Mouse (Mus musculus) central nervous system, embryonic 14 days (tissue): ENCODE measurements around the gene Olfr657. TPM values are rescaled to one million over a fixed set of nuclear protein-coding genes. Genes with fewer than 3 reads are reported as not detected.

Experiments
- polyA plus RNA-seq: library from polyadenylated mRNA; depleted of rRNA; stranded (reverse); fragments of >200 nt; gene quantifications from 2 replicates; pipeline ENCODE4 v1.2.3, GENCODE M21; 2012; rRNA removed

The Olfr657 gene
- not detected in 2 replicates for polyA plus RNA-seq

GRCm38 (mm10) chr7:104624494-104624893 is at the start of gene Olfr657:
Gene Olfr657 (plus strand): TSS chr7:104624794.

DNA sequence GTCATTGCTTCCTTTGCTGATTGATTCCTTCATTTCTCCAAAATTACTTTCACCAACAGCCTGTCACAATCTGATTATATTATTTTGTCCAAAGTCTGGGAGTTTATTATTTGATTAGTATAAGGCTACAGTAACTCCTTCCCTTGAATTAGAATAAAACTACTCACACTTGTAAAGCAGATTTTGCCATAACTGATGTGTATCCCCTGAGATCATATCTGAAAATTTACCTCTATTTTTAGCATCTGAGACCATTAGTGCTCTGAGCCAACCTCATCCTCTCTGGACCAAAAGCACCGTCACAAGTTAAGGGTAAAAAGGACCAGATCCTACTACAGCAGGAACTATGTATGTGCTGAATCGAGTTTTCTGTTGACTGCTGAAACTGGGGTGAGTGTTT is 47.6 kb upstream of the Olfr657 start, which contains the start of gene Olfr653:
Gene Olfr653, plus strand, starts transcription at position 301 of the 400 bp plus-strand sequence.

DNA sequence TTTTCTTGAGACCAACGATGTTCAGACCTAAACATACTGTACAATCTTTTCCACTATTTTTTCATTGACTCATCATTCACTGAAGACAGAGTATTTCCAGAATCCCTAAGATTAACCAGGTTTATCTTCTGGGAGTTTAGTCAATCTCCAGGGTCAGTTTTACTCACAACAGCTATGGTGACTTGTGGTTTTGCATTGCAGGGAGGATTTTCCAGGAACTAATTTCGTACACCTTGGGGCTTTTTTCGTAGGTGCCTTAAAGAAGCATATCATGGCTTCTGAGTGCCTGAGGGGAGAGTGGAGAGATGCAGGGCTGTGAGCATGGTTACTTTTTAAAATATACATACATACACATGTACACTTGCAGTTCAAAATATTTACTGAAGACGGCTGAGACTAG is 37.9 kb upstream of the Olfr657 start, which contains the start of gene Olfr654:
Gene Olfr654, plus strand, starts transcription at position 301 of the 400 bp plus-strand sequence.

DNA sequence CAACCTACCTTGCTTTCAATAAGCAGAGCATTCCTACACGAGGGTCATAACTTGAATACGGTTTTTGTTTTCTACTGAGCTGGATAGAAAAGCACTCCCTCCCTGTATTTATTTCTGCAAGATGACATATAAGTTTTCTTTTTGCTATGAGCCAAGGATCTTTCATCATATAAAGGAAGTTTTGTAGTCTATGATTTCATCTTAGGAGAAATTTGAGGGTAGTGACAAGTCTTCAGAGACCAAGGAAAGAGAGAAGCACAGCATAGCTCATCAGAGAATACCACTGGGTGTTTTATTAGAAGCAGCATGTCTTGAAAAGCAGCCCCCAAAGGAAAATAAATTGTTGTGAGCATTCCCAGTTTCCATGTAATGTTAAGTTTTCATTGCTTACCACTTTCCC is 22.9 kb upstream of the Olfr657 start, which contains the start of gene Olfr655:
Gene Olfr655, minus strand, starts transcription at position 101 of the 400 bp plus-strand sequence.

DNA sequence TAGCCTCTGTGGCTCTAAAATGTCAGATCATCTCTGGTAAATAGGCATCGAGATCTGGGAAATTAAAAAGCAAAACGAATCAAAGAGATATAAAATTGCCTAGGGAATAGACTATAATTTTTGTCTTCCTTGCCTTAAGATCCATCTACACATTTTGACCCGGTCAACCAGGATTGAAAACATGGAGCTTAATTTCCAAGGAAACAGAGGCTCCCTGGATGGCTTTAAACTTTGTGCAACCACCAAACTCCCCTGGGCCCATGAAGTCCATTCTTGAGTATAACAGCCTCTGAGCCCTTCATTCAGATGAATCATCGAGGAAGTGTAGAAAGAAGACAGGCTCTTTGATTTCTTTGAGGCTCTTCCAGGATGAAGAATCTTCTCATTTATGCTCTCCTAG is 10.9 kb upstream of the Olfr657 start, which contains the start of gene Olfr656:
Gene Olfr656, plus strand, starts transcription at position 301 of the 400 bp plus-strand sequence.

DNA sequence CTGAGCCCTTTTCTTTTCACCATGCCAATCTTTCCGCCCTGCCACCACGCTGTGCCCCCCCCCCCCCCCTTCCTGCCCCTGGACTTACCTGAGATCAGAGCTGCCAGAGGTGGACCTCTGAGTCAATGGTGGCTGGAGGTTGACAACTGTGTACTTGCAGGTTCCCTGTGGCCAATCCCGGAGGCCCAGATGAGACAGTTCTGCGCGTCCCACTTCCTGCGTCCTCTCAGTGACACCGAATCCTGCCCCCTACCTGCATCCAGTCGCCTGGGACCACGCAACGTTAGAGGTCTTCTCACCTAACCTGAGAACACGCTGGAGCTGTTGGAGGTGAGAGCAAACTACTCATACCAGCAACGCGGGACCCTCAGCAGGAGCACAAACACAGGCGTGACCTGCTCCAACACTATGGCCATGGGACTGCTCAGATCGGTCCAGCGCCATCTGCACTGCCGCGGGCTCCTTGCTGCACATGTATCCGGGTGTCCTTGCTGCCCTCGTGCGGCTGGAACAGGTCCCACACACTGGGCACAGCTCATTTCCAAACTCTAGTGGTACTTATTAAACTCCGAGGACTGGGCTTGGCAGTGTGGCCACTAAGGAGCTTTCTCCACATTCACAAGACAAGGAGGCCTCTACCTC is 22.4 kb downstream of the Olfr657 start, which contains the start of gene Olfr658:
Gene Olfr658, minus strand, starts transcription at position 465 of the 642 bp plus-strand sequence.

GRCm38 (mm10) chr7:104666453-104666852 is 41.9 kb downstream of the Olfr657 start, which contains the start of gene Olfr659:
Gene Olfr659 (plus strand): TSS chr7:104666753.

GRCm38 (mm10) chr7:104686201-104686600 is 61.6 kb downstream of the Olfr657 start, which contains the start of gene Olfr661:
Gene Olfr661 (plus strand): TSS chr7:104686501.

Other genes with a start within 250 kb of the Olfr657 start
- 0.10 and 0.18 TPM in 2 replicates for gene Trim30c, start 224.0 kb upstream of the Olfr657 start, polyA plus RNA-seq
- 1.7 and 1.9 TPM in 2 replicates for gene Trim30a, start 159.6 kb upstream of the Olfr657 start, polyA plus RNA-seq
- 0.69 and 0.84 TPM in 2 replicates for gene Trim30d, start 116.9 kb upstream of the Olfr657 start, polyA plus RNA-seq
- not detected in 2 replicates for gene Olfr651, start 74.7 kb upstream of the Olfr657 start, polyA plus RNA-seq
- not detected in 2 replicates for gene Olfr652, start 63.9 kb upstream of the Olfr657 start, polyA plus RNA-seq
- not detected in 2 replicates for gene Olfr653, start 47.5 kb upstream of the Olfr657 start, polyA plus RNA-seq
- not detected in 2 replicates for gene Olfr654, start 37.8 kb upstream of the Olfr657 start, polyA plus RNA-seq
- 0.05 and 0.15 TPM in 2 replicates for gene Olfr655, start 23.0 kb upstream of the Olfr657 start, polyA plus RNA-seq
- not detected in 2 replicates for gene Olfr656, start 10.8 kb upstream of the Olfr657 start, polyA plus RNA-seq
- gene Olfr658, start 22.5 kb downstream of the Olfr657 start, polyA plus RNA-seq = 0.06 and 0.08 TPM in 2 replicates
- gene Olfr659, start 42.0 kb downstream of the Olfr657 start, polyA plus RNA-seq = not detected in 2 replicates
- not detected in 2 replicates for gene Olfr661, start 61.7 kb downstream of the Olfr657 start, polyA plus RNA-seq
- not detected in 2 replicates for gene Usp17le, start 152.7 kb downstream of the Olfr657 start, polyA plus RNA-seq
- not detected in 2 replicates for gene Usp17lb, start 217.8 kb downstream of the Olfr657 start, polyA plus RNA-seq
- not detected in 2 replicates for gene Usp17la, start 232.2 kb downstream of the Olfr657 start, polyA plus RNA-seq